Mouse (Mus musculus): ENCODE measurements around the gene Col18a1.

DNA sequence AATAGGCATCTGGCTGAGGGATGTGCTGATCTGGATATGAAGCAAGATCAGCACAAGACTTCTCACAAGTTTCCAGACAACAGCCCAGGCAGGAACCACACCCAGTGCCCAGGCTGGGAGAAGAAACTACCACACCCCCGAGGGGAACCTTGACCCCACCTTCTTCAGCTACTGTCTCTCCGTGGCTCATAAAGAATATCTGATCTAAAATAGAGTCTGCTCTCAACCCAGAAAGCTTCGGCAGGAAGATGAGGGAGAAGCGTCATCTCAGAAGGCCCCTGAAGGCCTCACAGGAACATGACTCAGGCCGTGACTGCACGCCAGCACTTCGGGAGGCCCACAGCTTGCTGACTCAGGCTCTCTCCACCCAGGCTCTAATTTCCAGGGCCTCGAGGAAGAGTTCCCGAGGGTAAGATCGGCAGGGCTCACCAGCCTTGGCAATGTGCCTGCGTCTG lies 44.8 kb upstream of the Col18a1 start:
- TF ChIP-seq CTCF (IDR thresholded peaks at IDR 0.05; ENCODE audit: borderline replicate concordance, insufficient read depth, low read length): no peak
- peak; percentile 29; the same call in 1 of the 2 replicates for TF ChIP-seq POLR2A (IDR thresholded peaks at IDR 0.05; ENCODE audit: low read depth, low read length)

All from embryonic fibroblast, embryonic 13.5 days (primary cell).